Mouse (Mus musculus) E14TG2a.4 (cell line): ENCODE results near the gene Itgb1.

Source experiments
- CTCF ChIP-seq: conservative IDR thresholded peaks from 2 replicates; pipeline ENCODE4 v1.5.1; 2014; ENCODE audit warnings: low read length
- NANOG ChIP-seq: IDR thresholded peaks from 2 replicates; pipeline ENCODE4 v1.6.1; 2014; ENCODE audit warnings: borderline replicate concordance, low read length, mixed read lengths
- POU5F1 ChIP-seq: IDR thresholded peaks from 2 replicates; pipeline ENCODE4 v1.6.1; 2014; ENCODE audit warnings: low read length, borderline replicate concordance

- TF ChIP-seq CTCF (no peak), POU5F1 (no peak), NANOG (no peak)
These were observed 22.8 kb upstream of the Itgb1 start for GRCm38 (mm10) chr8:128662696-128663095.
